In genomic region chr4:65767919-65768318, GRCm38 (mm10) we compare ENCODE assay signal across 18 mouse cellular contexts.
DNase-seq lines count a peak whose midpoint lies in the region.
"Had no signal": no experiment of that assay in that cellular context is flagged by ENCODE, and none has a peak within 500 bp of the region (broad histone marks: within the 10 kb centered on the region; RNA-seq: fewer than 3 reads in every experiment).

No protein-coding gene starts in this region.

- intact Hi-C loops in left cerebral cortex, postnatal 14 days (cut with DNase I), result no loop called here

- peak; percentile 19 to 42 for DNase-seq in frontal cortex, adult 2 months (ENCODE audit: extremely low spot score in 1 of 2, low spot score in 1 of 2)
- DNase-seq in frontal cortex, postnatal 25 days (ENCODE audit: low spot score in 2 of 2), result no peak
- peak; percentile 30 for DNase-seq in right cerebral cortex, adult 18-20 months
- no peak for DNase-seq in right cerebral cortex, postnatal 4 days
- DNase-seq in left cerebral cortex, postnatal 14 days (ENCODE audit: low spot score in 2 of 2), result peak; percentile 15 to 39
- DNase-seq in right cerebral cortex, postnatal 25 days, result peak; percentile 15
- DNase-seq in cerebellum, postnatal 36 days, result no peak
- DNase-seq: adrenal gland, postnatal 14 days; B cell, adult 2 months; cerebellum, adult 9-10 months; gastrocnemius, postnatal 10 days; kidney, adult 8-10 months; kidney, postnatal 14 days; layer of hippocampus, postnatal 36 days; liver, embryonic 13.5 days; lung, adult 2 months; lung, postnatal 14 days; thymus, adult 18-20 months had no signal

Comparison
In these comparisons a context has a peak if more than half of its experiments do, and no peak if none do; other contexts are left out.
1. DNase-seq: peak in frontal cortex, adult 2 months (2 of 2), right cerebral cortex, adult 18-20 months (single experiment), left cerebral cortex, postnatal 14 days (2 of 2) and right cerebral cortex, postnatal 25 days (single experiment); none in frontal cortex, postnatal 25 days (0 of 2), right cerebral cortex, postnatal 4 days (single experiment) and cerebellum, postnatal 36 days (0 of 2).